Mouse (Mus musculus) heart, adult 8-10 months (tissue): ENCODE data around the gene Atf6. TPM values are rescaled to one million over a fixed set of nuclear protein-coding genes. Genes with fewer than 3 reads are reported as not detected.

Experiments
- DNase-seq: peaks from one replicate; pipeline ENCODE4 v3.0.0; 2022; ENCODE audit warnings: low spot score
- total RNA-seq, 4 experiments: library from RNA; stranded (reverse); gene quantifications; 2 replicates each; pipeline ENCODE4 v1.2.4; 2022

The Atf6 gene
- total RNA-seq, 4 experiments from 2014 or later = 70.6 to 81.4 (median 76.4) TPM

DNA sequence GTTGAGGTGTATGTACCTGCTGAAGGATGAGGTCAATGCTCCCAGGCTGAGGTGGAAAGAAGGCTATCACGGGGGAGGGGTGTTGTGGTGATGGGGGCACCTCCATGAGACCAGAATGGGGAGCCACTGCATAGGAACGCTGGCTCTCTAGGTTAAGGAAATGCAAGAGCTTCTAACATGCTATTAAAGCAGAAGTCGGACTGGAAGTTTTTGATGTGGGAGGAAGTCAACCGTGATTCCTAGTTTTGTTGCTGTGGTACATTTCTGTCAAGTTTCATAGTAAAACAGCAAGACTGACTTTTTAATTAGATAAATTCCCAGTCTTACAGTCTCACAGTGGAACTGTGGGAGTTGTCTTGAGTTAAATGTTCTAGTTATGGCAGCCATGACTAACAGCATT, 161.5 kb downstream of the Atf6 start:
- no peak for DNase-seq

DNA sequence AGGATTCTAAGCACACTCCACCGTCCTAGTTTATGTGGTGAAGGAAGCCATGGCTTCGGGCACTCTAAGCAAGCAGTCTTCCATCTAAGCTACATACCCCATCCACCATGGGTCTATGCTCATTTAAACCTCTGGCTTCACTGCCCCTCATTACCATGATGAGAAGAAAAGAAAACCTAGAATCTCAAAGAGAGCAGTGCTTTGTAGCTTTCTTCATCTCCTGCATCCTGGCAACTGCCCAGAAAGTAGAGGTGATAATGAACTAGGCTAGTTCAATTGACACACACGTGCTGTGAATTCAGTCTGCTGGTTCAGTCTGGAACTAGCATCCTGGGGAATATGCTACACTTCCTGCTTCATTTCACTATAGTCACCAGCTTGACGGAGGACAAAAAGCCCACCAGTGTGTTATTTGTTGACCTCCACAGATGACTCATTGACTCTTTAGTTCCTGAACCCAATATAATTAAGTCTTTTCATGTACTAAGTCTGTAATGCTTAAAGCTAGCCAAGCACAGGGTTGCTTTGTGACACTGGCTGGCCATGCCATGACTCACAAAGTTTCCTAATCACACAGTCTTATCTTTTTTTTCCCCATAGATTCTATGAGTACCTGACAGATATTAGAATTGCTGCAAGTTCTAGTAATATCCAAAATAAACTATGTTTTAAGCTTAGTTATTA, 162.5 kb downstream of the Atf6 start:
- no peak for DNase-seq

DNA sequence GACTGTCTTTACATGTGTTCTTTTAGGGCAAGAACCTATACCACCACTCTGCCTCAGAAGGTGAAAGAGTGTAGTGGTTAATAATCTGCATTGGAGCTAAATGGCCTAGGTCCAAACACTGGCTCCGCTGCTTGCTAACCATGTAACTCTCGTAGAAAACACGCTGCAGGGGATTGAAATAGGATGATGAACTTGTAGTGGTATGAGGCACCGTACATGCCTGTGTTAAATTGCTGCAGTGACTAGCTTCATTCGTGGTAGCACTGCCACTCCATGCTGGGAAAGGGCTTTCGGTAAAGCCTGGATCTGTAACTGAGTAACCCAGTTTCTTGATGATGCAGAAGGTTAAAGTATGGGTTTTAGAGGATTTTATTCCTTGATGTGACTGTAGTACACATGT, 163.5 kb downstream of the Atf6 start:
- no peak for DNase-seq

DNA sequence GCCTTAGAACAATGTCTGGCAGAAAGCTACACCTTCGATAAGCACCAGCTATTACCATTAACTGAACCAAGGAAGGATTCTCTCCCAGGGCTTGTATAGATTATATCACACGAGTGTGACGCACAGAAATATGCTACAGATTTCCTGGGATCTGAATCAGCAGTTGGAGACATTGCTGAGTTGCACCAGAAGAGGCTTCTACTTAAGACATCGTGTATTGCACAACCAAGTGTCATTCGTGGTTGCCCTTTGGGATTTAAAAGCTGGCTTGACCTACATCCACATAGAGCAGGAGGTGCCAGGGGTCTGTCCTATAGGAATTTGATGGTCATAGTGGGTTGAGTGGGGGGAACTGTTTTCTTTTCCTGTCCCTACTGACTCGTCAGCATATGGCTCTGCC, 164.6 kb downstream of the Atf6 start:
- DNase-seq = no peak

DNA sequence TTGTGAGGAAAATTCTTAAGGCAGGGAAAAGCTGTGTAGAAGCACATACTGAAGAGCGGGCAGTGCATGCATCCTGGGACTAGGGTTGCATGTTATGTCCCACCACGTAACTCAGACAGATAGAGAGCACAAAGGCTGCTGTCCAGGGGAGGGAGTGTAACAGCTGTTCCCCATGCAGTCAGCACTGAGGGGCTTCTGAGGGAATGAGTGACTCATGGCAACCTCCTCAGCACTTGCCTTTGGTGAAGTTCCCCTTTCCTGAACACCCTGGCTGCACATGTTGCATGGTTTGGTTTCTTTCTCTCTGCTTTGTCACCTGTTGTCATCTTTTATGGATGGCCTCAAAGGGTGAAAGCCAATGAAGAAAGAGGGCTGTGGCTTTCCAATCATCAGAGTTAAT, 165.3 kb downstream of the Atf6 start:
- no peak for DNase-seq

DNA sequence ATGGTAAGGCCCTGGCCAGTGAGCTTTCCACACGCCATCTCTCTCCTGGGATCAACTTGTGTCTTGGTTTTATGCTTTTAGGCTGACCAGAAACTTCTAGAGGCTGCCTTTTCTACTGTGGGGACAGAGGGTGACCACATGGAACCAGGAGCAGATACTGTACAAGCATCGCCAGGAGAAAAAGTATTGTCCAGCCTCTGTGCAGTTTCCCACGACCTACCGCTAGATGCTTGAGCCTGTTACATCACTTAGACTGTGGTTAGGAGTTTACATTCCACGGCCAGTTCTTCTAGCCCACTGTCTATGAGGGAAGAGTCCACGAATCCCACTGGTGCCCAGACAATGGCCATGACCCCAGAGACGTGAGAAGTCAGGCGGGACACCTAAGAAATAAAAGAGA, 166.0 kb downstream of the Atf6 start:
- DNase-seq = no peak

DNA sequence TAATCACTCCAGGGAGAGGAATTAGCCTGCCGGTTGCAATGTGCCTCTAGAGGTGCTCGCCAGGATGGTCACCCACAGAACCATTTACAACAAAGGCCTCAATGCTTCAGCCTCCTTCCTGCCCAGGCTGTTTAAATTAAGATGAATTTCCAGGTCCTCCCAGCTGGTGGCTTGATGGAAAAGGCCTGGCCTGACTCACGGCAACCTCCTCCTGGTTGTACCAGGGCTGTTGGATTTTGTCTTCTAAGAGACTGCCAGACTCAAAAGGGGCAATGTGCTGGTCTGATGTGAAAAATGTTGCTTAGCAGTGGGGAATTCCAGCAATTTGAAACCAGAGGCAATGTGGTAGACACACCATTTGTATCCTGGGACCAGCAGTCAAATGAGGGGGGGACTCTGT, 166.4 kb downstream of the Atf6 start:
- no peak for DNase-seq

DNA sequence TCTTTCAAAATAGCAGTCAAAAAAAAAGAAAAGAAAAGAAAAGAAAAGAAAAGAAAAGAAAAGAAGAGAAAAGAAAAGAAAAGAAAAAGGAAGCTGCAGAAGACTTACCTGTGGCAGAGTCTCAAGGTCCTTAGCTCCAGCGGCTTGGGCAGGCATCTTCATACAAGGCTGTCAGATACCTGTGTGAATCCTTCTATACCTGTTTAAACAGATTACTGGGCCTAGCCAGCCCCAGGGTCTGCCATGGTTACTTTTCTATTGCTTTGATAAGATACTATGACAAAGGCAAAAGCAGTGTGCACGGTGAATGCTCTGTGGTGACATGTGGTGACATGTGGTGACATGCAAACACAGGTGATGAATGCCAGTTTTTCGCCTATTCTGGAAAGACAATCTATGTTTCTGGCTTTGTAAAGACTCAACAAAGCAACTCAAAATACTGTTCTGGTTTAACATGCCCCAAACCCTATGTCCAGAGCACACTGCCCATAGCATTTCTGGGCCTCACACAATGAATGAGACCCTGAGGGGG, 167.0 kb downstream of the Atf6 start:
- no peak for DNase-seq

DNA sequence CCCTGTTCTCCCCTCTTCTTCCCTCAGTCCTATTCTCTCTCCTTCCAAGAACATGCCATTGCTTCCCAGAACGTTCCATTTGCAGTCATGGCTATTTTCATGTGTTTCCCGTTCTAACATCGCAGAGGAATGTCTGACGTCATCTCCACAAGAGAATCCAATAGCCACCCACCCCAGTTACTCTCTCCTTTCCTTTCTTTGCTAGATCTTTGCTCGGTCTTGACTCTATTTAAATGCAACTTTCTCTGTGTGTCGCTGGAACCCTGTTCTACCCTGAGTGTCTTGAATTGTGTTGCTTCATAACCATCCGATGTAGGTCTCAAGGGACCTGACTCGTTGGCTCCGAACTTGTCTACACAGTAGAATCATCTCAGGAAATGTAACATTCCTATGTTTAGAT, 168.0 kb downstream of the Atf6 start:
- peak; percentile 45 for DNase-seq

DNA sequence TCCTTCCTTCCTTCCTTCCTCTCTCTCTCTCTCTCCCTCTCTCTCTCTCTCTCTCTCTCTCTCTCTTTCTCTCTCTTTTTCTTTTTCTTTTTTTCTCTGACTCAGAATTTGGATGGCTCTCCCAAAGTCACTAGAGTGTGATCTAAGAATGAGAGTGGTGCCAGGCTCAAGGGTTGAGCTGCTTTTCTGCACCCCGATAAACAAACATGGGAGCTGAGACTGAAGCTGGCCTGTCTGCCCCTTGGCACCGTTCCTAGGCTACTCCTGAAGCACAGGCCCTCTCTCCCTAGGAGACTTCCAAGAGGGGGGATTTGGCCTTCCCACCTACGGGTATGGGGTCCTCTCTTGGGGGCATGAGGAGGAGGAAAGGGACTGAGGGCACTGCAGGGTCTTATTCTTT, 168.8 kb downstream of the Atf6 start:
- no peak for DNase-seq

DNA sequence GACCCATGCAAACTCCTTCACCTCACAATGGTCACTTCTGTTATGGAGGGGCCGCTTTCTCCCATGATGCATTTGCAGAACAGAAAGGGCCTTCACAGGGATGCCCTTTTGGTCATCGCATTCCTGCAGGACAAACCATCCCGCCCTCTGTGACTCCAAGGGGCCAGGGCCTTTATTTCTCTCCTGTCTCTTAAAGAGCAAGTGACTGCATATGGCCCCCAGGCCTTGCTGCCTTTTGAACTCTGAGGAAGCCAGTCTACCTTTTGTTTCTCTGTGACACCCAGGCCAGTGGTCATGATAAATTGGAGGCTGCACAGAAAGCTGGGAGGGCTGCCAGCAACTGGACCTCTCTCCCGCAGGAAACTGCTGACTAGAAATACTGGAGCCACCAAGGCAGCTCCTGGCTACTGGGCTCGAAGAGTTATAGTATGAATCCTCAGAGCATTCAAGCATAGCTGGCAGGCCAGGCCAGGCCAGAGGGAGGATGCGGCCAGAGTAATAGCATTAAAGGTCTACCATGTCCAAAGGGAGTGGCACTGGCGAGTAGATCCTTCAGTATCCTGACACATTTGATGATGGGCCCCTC, 169.7 kb downstream of the Atf6 start:
- DNase-seq = no peak

DNA sequence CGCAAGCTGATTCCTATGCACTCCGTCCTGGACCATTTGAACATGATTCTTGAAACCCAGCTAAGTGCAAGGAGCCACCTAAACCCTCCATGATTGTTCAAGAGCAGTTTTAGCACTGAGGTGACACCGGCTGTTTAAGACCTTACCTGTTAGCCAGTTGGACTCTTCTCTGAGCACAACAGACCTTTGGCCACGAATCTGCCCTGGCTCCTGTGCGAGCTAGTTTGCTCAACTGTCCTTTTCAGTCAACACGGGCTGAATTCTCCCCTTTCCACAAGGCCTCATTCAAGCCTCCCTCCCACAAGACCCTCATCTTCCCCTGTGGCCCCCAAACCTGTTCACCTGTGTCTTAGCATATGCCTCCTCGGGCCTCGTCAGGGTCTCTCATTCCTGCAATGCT, 170.6 kb downstream of the Atf6 start:
- DNase-seq = no peak

DNA sequence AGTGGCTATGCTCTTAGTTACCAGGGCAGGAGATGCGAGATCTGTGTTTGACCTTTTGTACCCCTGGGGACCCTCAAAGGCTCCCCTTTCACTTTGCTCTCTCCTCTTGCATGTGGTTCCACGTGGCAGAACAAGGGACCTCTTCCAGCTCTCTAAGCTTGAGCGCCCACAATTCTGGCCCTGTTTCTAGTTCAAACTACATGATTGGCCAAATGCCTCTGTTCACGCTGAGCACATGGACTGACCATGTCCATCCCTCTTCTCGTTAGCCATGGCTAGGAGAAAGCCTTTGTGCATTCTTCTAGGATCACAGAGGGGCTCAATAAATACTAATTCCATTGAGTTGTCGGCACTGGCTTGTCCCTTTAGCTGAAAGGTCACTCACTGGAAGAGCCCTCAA, 172.2 kb downstream of the Atf6 start:
- no peak for DNase-seq

DNA sequence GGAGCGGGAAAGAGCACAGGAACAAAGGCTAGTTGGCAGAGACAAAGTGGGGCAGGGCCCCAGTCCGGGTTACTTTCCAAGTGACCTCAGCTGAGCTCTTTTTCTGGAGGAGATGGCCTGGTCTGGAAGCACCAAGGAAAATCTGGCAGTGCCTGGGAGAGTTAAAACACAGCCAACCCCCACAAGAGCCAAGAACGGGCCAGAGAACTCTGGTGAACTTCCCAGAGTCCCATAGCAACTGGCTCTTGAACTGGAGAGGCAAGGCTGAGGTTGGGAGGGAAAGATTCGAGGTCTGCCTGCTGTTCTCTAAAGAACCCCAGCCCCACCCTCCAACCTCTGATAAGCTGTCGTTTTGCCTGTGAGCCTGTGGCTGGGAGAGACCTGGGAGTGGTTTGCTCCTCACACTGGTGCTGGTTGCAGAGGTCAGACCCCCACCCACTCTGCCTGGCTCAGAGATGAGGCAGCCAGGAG, 172.7 kb downstream of the Atf6 start:
- peak; percentile 79 for DNase-seq

DNA sequence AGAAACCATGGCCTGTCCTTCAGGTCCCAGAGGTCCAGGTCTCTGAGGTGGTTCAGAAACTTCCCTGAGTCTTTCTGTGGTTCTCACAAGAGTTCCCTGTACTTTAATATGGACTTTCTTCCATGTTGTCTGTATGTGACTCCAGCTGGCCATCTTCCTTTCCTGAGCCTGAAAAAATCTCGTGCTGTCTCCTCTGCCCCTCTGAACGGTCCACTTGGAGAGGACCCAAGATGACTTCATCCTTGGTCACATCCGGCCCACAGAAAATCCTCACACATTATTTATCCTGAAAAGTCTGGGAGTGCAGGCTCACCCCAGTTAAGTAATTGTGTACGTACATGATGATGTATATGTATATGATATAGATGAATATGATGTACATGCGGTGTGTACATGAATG, 176.3 kb downstream of the Atf6 start:
- no peak for DNase-seq

DNA sequence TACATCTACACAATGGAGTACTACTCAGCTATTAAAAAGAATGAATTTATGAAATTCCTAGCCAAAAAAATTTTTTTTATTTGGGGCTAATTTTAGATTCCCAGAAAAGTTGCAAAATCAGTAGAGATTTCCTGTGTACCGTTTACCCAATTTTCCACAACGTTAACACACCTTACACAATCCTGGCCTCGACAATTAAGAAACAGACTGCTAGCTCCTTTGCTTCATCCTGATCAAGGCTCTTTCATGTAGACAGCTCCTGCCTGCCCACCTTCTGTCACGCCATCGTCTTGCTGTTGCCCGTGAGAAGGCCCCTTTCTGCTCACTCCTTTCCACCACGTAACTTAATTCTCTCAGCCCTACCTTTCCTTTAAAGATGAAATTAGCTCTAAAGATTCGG, 177.8 kb downstream of the Atf6 start:
- no peak for DNase-seq

DNA sequence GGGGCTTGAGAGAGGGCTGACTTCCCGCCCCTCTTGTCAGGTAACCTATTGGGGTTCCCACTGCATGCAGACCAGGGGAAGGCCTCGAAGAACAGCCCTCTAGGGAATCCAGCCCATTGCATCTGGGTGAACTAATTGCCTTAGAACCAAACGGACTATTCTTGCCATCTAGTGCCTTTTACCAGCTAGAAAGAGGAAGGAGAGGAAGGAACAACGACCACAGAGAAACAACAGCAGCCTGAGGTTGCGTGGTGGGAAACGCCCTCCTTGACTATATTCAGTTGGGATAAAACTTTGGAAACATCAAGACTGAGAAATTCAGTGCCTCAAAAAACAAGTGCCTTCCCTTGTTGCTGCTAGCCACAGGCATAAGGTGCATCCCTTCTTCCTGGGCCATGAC, 183.7 kb downstream of the Atf6 start:
- no peak for DNase-seq

DNA sequence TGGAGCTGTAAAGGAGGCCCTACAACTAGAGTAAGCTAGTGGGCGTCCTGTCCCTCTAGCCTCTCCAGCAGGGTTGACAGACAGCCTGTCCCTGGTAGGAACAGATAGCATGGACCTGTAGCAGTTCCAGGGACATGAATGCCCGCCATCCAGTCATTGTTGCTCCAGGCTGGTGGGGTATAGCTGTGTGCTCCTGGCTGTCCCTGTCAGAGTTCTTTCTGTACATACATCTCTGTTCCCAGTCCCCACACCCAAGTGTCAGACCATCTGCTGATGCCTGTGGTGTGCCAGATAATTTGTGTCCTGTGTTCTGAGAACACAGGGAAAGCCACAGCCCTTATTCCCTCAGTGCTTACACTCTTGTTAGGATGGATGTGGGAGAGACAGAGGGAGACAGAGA, 187.9 kb downstream of the Atf6 start:
- DNase-seq = no peak

DNA sequence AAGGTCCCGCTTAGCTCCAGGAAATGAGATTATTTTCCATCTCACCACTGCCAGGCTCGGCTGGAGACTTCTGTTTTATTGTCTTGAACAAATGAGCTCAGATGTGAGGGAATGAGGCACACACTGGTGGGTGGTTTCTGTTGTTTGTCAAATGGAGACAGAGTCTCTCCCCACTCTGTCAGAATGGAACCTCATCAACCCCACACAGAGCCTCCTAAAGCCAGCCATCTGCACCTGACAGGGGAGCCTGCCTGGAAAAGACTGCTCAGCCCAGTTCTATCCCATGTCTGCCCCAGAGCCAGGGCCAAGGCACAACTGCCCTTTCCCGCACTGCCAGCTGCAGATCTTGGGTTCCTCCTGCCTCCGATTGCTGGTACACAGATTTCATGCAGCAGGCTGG, 188.7 kb downstream of the Atf6 start:
- DNase-seq = no peak

DNA sequence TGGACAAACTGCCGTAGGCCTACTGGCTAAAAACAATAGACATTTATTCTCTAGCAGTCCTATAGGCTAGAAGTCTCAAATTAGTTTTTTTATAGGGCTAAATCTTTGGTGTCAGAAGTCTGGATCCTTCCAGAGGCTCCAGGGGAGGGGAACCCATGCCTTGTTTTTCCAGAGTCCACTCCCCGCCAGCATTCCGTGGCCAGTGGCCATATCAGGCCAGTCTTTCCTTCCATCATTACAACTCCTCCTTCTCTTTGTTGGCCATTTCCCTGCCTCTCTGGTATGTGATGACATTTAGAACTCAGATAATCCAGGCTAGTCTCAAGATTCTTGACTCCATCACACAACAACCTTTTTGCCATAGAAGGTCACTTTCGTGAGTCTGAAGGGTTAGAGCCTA, 189.9 kb downstream of the Atf6 start:
- no peak for DNase-seq

DNA sequence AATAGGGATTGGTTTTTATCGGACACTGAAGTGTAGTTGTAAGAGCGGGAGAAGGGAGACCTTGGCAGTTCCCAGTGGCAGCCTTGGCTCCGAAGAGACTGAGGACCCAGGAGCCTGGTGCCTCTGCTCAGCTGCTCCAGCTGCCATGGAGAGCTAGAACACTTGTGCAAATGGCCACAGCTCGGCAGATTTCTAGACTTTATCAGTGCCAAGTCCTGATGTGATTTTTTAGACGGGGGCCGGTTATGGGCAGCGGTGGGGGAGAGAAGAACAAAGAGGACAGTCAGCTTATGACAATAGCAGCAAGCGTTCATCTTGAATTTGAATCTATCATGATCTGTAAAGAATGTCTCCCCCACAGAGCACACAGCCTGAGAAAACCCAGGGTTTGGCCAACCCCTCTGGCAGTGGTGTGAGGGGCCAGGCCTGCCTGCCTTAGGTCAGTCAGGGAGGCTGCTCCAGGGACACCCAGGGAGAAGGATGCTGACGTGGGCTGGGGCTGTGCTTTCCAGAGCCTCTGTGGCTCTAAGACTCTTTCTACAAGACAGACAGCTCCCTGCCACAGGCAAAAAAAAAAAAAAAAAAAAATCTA, 193.3 kb downstream of the Atf6 start:
- no peak for DNase-seq

DNA sequence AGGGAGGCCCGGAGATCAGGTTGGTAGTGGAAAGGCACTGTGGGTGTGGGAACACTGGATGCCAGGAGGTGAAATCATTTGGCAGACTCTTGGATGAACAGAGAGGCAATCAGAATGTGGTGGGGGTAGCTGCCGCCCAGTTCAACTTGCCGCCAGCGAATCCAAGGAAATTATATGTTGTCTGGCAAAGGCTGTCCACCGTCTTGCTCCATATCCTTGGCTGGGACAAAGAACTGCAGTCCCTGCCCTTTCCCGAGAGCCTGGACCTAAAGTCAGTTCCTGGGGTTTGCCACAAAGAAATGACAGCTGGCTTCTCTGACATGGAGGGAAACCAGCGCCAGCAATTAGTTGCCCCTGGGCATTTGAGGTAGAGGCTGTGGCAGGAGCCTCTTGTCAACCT, 202.4 kb downstream of the Atf6 start:
- DNase-seq = no peak

DNA sequence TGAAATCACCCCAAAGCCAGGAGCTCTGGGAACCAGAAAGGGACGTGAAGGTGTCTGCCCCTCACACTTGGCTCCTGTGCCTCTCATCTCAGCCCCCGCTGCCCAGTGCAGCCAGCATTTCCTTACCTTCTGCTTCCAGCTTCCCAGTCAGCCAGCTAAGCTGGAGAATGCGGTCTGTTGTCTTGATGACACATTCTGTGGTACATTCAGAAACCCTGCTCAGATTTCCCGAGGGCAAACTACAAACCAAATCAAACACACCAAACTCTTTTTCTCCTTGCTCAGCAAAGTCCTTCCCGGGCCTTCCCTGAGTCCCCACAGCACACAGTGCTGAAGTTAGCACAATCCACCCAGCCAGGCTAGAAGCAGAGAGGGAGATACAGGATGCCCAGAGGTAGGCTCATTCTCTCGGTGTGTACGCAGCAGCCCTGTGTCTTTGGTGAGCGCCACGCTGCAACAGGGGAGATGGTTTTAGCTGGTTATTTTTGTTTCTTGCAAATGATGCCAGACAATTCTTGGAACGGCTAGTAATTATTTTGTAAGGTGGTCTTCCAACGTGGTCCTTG, 202.9 kb downstream of the Atf6 start:
- DNase-seq = no peak
